Comparison of ENCODE assay signal across 18 mouse cellular contexts in genomic region chr11:5551931-5552330, GRCm38 (mm10). TPM values are rescaled to one million over a fixed set of nuclear protein-coding genes. Genes with fewer than 3 reads are reported as not detected.
"Had no signal": no experiment of that assay in that cellular context is flagged by ENCODE, and none has a peak within 500 bp of the region (broad histone marks: within the 10 kb centered on the region; RNA-seq: fewer than 3 reads in every experiment).

No protein-coding gene starts in this region.

- H3K36me3 ChIP-seq: midbrain, embryonic 10.5 days; midbrain, embryonic 12.5 days; midbrain, embryonic 15.5 days; neural tube, embryonic 13.5 days; neural tube, embryonic 15.5 days; stomach, embryonic 15.5 days had no signal

- DNase-seq: lung, adult 18-20 months; lung, embryonic 14.5 days; lung, postnatal 14 days; lung, postnatal 36 days; retina, postnatal 1 day; right cerebral cortex, postnatal 14 days; thymus, adult 18-20 months; thymus, postnatal 14 days; thymus, postnatal 36 days had no signal

- H3K27me3 ChIP-seq: midbrain, embryonic 12.5 days; midbrain, embryonic 15.5 days; neural tube, embryonic 13.5 days; neural tube, embryonic 15.5 days; stomach, embryonic 15.5 days had no signal

- H3K4me2 ChIP-seq: lung, embryonic 14.5 days; midbrain, embryonic 12.5 days; midbrain, embryonic 15.5 days; neural tube, embryonic 13.5 days; neural tube, embryonic 15.5 days; stomach, embryonic 15.5 days had no signal

- H3K4me3 ChIP-seq: midbrain, embryonic 10.5 days; midbrain, embryonic 12.5 days; midbrain, embryonic 15.5 days; neural tube, embryonic 13.5 days; neural tube, embryonic 15.5 days; stomach, embryonic 15.5 days had no signal

RNA-seq across cellular contexts. Expression of gene Ankrd36, which starts 17.6 kb away (rescaled TPM):
- total RNA-seq: megakaryocyte, adult 5-6 weeks; midbrain, postnatal 0 days had no signal
- polyA plus RNA-seq: lung, embryonic 14.5 days; neural tube, embryonic 11.5 days; neural tube, embryonic 13.5 days; neural tube, embryonic 15.5 days had no signal
